Mouse (Mus musculus): ENCODE results near the gene Apoa1. TPM values are rescaled to one million over a fixed set of nuclear protein-coding genes. Genes with fewer than 3 reads are reported as not detected.

The Apoa1 gene
- total and polyA plus RNA-seq, 3 experiments: 1.8 to 16.1 TPM; not detected in 1

GRCm38 (mm10) chr9:46235196-46235595, 6.8 kb downstream of the Apoa1 start:
- Histone ChIP-seq H3K79me2 (ENCODE audit: control insufficient read depth, insufficient read depth, low read length, poor library complexity) (no peaks in the 10 kb centered on the region; the same call in 1 of the 2 replicates), H3K27ac (ENCODE audit: control insufficient read depth, low read depth, low read length) (no peak overlapping the region), H3K9me3 (replicated peaks; ENCODE audit: insufficient read depth, low read length) (no peaks in the 10 kb centered on the region), H3K4me1 (ENCODE audit: control insufficient read depth in 1 of 2, insufficient read depth in 2 of 2, low read length in 2 of 2) (peaks cover 0 to 3% of the 10 kb centered on the region in 2 experiments; a peak in 1 of 4 replicates), H3K27me3 (ENCODE audit: control insufficient read depth in 1 of 2, insufficient read depth in 2 of 2, low read length in 2 of 2) (no peaks in the 10 kb centered on the region), H3K9ac (ENCODE audit: control insufficient read depth, low read depth, low read length, poor library complexity, severe bottlenecking) (no peak overlapping the region), H3K4me3 (ENCODE audit: control insufficient read depth in 1 of 2, insufficient read depth in 1 of 2, low read depth in 2 of 2, low read length in 2 of 2) (no peak overlapping the region), H3K36me3 (ENCODE audit: control insufficient read depth in 1 of 2, insufficient read depth in 2 of 2, low read length in 2 of 2) (no peaks in the 10 kb centered on the region)
- no peak for DNase-seq (ENCODE audit: low read depth, low spot score)
- no peak for TF ChIP-seq CHD2 (IDR thresholded peaks at IDR 0.05; ENCODE audit: low read length)
- TF ChIP-seq MAFK (IDR thresholded peaks at IDR 0.05; ENCODE audit: borderline replicate concordance, low read depth, low read length): no peak
- TF ChIP-seq ETS1 (IDR thresholded peaks at IDR 0.05; ENCODE audit: low read depth, low read length): no peak
- TF ChIP-seq POLR2AphosphoS5 (IDR thresholded peaks at IDR 0.05; ENCODE audit: borderline replicate concordance, low read depth, low read length): no peak
- TF ChIP-seq ZMIZ1 (IDR thresholded peaks at IDR 0.05; ENCODE audit: low read depth, low read length): no peak
- TF ChIP-seq MYC (IDR thresholded peaks at IDR 0.05; ENCODE audit: low read depth, low read length): no peak
- TF ChIP-seq JUND (IDR thresholded peaks at IDR 0.05; ENCODE audit: low read depth, low read length): no peak
- no peak for TF ChIP-seq RAD21 (IDR thresholded peaks at IDR 0.05; ENCODE audit: low read depth, low read length)
- no peak for TF ChIP-seq USF2 (IDR thresholded peaks at IDR 0.05; ENCODE audit: borderline replicate concordance in 1 of 2, insufficient read depth in 1 of 2, low read depth in 1 of 2, low read length in 2 of 2)
- TF ChIP-seq USF1 (IDR thresholded peaks at IDR 0.05; ENCODE audit: low read depth, low read length): no peak
- TF ChIP-seq MAX (IDR thresholded peaks at IDR 0.05; ENCODE audit: low read length): no peak
- TF ChIP-seq GATA1 (IDR thresholded peaks at IDR 0.05; ENCODE audit: low read depth, low read length): no peak

DNA sequence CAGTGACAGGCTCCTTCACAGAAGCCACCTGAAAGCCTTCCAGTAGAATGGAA, 7.0 kb downstream of the Apoa1 start, which contains the start of gene Apoc3:
Gene Apoc3 (minus strand): TSS at position 41 of the 53 bp plus-strand sequence.
- Histone ChIP-seq H3K79me2 (ENCODE audit: control insufficient read depth, insufficient read depth, low read length, poor library complexity) (no peaks in the 10 kb centered on the region; the same call in 1 of the 2 replicates), H3K4me1 (ENCODE audit: control insufficient read depth in 1 of 2, insufficient read depth in 2 of 2, low read length in 2 of 2) (0 out of 4 replicates have a peak, but pooled peaks cover 0 to 3% of the 10 kb centered on the region in 2 experiments), H3K9me3 (replicated peaks; ENCODE audit: insufficient read depth, low read length) (no peaks in the 10 kb centered on the region), H3K9ac (ENCODE audit: control insufficient read depth, low read depth, low read length, poor library complexity, severe bottlenecking) (no peak within 1 kb of the TSS), H3K4me3 (ENCODE audit: control insufficient read depth in 1 of 2, insufficient read depth in 1 of 2, low read depth in 2 of 2, low read length in 2 of 2) (no peak within 1 kb of the TSS), H3K36me3 (ENCODE audit: control insufficient read depth in 1 of 2, insufficient read depth in 2 of 2, low read length in 2 of 2) (no peaks in the 10 kb centered on the region), H3K27me3 (ENCODE audit: control insufficient read depth in 1 of 2, insufficient read depth in 2 of 2, low read length in 2 of 2) (no peaks in the 10 kb centered on the region), H3K27ac (ENCODE audit: control insufficient read depth, low read depth, low read length) (no peak within 1 kb of the TSS)
- no peak for DNase-seq (ENCODE audit: low read depth, low spot score)
- TF ChIP-seq CHD2 (IDR thresholded peaks at IDR 0.05; ENCODE audit: low read length) (no peak), ETS1 (IDR thresholded peaks at IDR 0.05; ENCODE audit: low read depth, low read length) (no peak), RAD21 (IDR thresholded peaks at IDR 0.05; ENCODE audit: low read depth, low read length) (no peak), MYB (IDR thresholded peaks at IDR 0.05; ENCODE audit: low read depth, low read length) (no peak), ZNF384 (IDR thresholded peaks at IDR 0.05; ENCODE audit: low read depth, low read length) (no peak), MEF2A (IDR thresholded peaks at IDR 0.05; ENCODE audit: extremely low read depth, insufficient replicate concordance, low read depth, low read length, poor library complexity, severe bottlenecking) (no peak), JUND (IDR thresholded peaks at IDR 0.05; ENCODE audit: low read depth, low read length) (no peak), EP300 (IDR thresholded peaks at IDR 0.05; ENCODE audit: low read depth in 1 of 2, low read length in 2 of 2) (no peak), USF2 (IDR thresholded peaks at IDR 0.05; ENCODE audit: borderline replicate concordance in 1 of 2, insufficient read depth in 1 of 2, low read depth in 1 of 2, low read length in 2 of 2) (no peak), NRF1 (IDR thresholded peaks at IDR 0.05; ENCODE audit: insufficient read depth, low read depth, low read length, poor library complexity, severe bottlenecking) (no peak), UBTF (IDR thresholded peaks at IDR 0.05; ENCODE audit: borderline replicate concordance, insufficient read depth, low read depth, low read length) (no peak), SMC3 (IDR thresholded peaks at IDR 0.05; ENCODE audit: low read depth, low read length) (no peak), SIN3A (IDR thresholded peaks at IDR 0.05; ENCODE audit: low read length) (no peak), POLR2AphosphoS2 (IDR thresholded peaks at IDR 0.05; ENCODE audit: low read length) (no peak), ZMIZ1 (IDR thresholded peaks at IDR 0.05; ENCODE audit: low read depth, low read length) (no peak)
